Mouse (Mus musculus) heart, adult 2 months (tissue): ENCODE measurements around the gene Creb3l2.

Experiments used
- CTCF ChIP-seq: fragments of 200-600 bp; IDR thresholded peaks from 2 replicates; pipeline ENCODE4 v1.8.1; 2022; ENCODE audit warnings: antibody characterized with exemption, mild to moderate bottlenecking, moderate library complexity
- EP300 ChIP-seq: fragments of 200-500 bp; IDR thresholded peaks from 2 replicates; pipeline ENCODE4 v1.6.1; 2011; ENCODE audit warnings: low read depth, low read length, control low read depth; ENCODE audit not compliant: insufficient read depth

- no peak for TF ChIP-seq CTCF
- no peak for TF ChIP-seq EP300
Observed at GRCm38 (mm10) chr6:37375452-37375851, 66.5 kb downstream of the Creb3l2 start.
